Mouse (Mus musculus) CH12.LX (cell line): ENCODE data around the gene Kif24.

Experiments
- CTCF ChIP-seq, 2 experiments: IDR thresholded peaks in 1 of 2; conservative IDR thresholded peaks in 1 of 2; 2 replicates each; pipeline ENCODE4 v1.5.1; 2011 to 2012; ENCODE audit warnings: low read depth in 2 of 2, low read length in 2 of 2, improper control_type of control experiment in 1 of 2, inconsistent platforms in 1 of 2, mild to moderate bottlenecking in 1 of 2, moderate library complexity in 1 of 2
- EP300 ChIP-seq: IDR thresholded peaks from 2 replicates; pipeline ENCODE4 v1.6.1; 2011; ENCODE audit warnings: low read length, improper control_type of control experiment
- MEF2A ChIP-seq: IDR thresholded peaks from 2 replicates; pipeline ENCODE4 v1.6.1; 2014; ENCODE audit warnings: low read depth, mild to moderate bottlenecking, inconsistent platforms, low read length, improper control_type of control experiment, borderline replicate concordance
- POLR2AphosphoS2 ChIP-seq: IDR thresholded peaks from 2 replicates; pipeline ENCODE4 v1.6.1; 2011; ENCODE audit warnings: low read depth, low read length, improper control_type of control experiment
- RCOR1 ChIP-seq: conservative IDR thresholded peaks from 2 replicates; pipeline ENCODE4 v1.6.1; 2012; ENCODE audit warnings: low read depth, mild to moderate bottlenecking, inconsistent platforms, low read length, improper control_type of control experiment
- UBTF ChIP-seq: IDR thresholded peaks from 2 replicates; pipeline ENCODE4 v1.6.1; 2012; ENCODE audit warnings: low read depth, mild to moderate bottlenecking, inconsistent platforms, low read length, improper control_type of control experiment, moderate library complexity

GRCm38 (mm10) chr4:41416966-41417365 lies 47.7 kb downstream of the Kif24 start:
- TF ChIP-seq CTCF (conservative IDR thresholded peaks at IDR 0.05 in 1 of 2, IDR thresholded peaks at IDR 0.05 in 1 of 2; ENCODE audit: low read depth in 2 of 2, low read length in 2 of 2) (no peak), RCOR1 (no peak), UBTF (no peak), POLR2AphosphoS2 (no peak), MEF2A (no peak), EP300 (no peak)
